Mouse (Mus musculus) kidney, postnatal 10 days (tissue): ENCODE measurements around the gene Fam187b.

ENCODE experiments used
- DNase-seq: peaks from one replicate; pipeline ENCODE4 v3.0.0; 2021; ENCODE audit warnings: mixed read lengths

The Fam187b gene

DNA sequence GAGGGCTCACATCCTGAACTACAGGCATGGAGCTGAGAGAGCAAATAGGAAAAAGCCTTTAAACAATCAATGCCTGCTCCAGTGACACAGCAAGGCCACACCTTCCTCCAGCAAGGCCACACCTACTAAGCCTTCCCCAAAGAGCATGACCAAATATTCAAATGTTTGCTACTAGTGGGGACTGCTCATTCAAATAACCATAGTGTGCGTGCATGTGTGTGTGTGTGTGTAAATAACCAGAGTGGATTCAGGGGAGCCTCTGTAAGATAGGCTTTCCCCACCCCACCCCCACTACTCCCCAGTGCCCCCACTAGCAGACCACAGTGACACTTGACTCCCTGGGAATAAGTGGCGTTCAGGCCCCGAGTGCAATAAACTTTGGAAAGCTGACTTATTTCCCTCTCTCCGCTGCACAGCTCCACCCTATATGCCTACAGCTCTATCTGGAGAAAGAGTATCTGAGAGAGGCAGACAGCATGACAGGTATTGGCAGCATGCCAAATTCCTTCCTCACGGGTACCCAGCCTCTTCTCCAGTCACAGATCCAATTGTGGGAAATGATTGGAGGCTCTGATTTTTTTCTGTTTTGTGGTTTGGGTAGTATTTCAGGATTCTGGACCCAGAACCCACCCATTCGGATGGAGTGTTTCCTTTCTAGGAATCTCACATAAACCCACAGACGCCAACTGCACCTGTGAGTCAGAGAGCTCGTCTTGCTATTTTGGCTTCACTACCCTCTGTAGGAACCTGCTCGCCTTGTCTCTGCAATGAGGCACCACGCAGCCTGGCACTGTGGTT is 43.7 kb downstream of the Fam187b start:
- peak; percentile 66 for DNase-seq

DNA sequence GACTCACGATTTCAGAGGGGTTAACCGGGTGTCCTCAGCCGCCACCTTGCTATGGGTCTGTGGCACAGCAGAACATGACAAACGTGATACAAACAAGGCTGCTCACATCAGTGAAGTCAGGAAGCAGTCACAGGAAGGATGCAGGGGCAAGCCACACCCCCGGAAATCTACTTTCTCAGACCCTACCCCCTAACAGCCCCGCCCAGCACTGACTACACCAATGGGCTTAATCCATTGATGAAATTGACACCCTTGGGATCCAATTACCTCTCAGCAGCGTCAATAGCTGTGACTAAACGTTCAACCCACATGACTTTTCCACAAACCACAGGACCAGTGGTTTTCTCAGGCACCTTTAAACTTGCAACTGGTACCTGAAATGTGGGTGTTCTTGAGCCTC is 55.0 kb downstream of the Fam187b start:
- DNase-seq: no peak

DNA sequence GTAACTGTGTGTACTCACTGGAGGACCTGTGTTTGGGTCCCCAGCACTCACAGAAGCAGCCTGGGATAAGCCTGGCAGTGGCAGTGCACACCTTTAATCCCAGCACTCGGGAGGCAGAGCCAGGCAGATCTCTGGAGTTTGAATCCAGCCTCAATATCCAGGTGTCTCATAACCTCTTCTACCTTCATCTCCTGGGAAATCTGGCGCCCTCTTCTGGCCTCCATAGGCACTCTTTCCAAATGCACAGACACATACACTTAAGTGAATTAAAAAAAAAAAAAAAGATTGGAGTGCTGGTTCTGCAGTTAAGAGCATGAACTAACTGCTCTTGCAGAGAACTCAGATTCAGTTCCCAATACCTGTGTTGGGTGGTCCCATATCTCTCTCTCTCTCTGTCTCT is 57.1 kb downstream of the Fam187b start:
- no peak for DNase-seq

DNA sequence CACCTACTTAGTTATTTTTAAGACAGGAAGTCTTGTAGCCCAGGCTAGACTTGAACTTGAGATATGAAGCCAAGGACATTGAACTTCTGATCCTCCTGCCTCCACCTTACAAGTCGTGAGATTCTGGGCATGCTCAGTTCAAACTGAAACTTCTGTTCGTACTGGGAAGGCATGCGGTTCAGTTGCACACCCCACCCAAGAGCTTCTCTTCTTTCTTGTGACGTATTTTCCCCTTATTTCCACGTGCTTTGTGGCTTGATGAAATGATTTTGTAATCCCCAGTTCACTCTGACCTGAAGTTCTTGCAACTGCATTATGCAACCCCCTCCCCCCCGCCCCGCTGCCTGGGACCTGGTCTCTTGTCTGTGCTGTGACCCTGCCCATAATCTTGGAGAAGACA is 58.1 kb downstream of the Fam187b start:
- no peak for DNase-seq

DNA sequence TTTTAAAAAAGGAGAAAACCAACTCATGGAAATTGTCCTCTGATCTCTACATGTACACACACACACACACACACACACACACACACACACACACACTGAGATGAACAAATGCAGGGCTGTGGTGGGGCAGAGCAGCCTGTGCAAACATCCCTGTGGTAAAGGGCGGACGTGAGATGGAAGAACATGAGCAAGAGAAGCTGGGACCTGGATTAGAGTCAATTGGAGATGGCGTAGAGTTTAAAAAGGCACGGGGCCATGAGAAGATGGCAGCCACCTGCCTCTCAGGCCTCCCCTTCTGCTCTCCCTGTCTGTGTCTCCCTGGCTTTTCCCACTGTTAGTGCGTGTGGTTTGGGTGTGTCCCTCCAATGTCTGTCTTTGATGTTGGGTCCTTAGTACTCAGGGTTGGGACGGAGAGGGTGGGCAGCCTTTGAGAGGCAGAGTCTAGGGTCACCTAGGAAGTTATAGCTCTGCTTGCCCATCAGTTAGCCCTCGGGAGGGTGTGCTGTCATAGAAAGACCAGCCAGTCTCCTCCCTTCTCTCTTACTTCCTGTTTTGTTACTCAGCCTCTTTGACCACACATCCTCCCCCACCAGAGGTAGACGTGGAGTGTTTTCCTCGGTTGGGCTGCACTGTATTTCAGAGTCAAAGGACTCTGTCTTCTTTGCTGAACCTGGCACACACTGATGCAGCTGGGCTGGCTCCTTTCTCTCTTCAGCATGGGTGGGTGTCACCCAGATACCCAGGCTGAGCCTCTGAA is 60.0 kb downstream of the Fam187b start:
- DNase-seq: no peak

DNA sequence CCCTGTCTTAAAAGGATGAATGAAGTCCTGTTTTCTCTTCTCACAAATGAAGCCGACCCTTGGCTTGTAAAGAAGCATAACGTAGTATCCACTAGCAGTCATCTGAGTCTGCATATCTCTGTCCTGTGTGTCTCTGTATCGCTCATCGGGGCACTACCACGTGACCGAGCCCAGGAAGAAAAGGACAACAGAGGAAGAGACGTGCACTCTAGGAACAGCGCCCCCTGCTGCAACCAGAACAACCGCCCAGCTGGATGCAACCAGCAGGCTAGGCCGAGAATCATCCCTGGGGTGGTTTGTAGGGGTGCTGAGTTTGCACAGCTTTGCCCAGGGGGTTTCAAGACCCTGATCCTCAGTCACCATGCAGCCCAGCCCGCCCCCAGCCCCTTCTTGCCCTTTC is 61.2 kb downstream of the Fam187b start:
- no peak for DNase-seq

DNA sequence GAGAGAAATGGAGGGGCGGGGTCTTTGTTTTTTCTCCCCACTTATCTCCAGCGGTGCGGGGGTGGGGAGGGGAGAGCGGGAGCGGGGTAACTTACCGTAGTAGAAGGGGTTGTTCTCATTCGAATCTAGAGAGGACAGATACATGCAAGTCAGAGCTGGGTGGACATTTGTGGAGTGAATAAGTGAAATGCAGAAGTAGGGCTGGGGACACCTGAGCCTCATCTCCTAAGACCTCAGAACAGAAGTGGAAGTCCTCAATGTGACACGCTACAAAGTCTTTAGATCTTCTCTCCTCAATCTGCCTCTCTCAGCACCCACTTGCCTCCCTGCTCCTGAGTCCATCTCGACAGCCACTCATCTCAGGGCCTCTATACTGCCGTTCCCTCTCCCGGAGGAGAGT is 61.7 kb downstream of the Fam187b start:
- DNase-seq: no peak

DNA sequence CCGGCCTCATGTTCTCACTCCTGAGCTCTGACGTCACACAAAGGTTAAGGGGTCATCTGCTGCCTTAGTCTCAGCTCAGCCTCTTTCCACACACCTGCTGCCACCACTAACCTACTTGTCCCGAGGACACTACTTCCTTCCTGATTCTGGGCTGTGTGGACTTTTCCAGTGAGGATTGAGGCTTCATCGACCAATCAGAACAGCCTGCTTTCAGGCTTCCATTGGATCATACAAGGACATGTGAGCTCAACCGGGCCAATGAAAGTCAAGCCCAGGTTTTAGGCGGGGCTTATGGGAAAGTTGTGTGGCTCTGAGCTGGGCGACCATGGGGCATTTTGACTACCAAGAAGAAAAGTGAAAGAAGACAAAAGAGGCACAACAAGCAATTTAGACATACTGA is 63.3 kb downstream of the Fam187b start:
- DNase-seq: no peak

DNA sequence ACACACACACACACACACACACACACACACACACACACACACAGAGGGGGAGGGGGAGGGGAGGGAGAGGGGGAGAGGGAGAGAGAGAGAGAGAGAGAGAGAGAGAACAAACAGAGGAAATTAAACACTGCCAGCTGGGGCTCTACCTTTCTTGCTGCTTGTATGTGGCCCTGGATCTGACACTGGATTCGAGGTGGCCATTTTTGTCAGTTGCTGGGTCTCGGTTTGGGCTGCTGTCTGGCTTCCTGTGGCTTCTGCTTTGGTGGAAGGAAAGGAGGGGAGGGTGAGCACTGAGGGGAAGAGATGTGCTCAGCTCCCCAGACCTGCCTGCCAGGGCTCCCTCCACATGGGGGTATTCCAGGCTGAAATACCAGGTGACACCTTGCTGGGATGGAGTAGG is 64.1 kb downstream of the Fam187b start:
- no peak for DNase-seq

DNA sequence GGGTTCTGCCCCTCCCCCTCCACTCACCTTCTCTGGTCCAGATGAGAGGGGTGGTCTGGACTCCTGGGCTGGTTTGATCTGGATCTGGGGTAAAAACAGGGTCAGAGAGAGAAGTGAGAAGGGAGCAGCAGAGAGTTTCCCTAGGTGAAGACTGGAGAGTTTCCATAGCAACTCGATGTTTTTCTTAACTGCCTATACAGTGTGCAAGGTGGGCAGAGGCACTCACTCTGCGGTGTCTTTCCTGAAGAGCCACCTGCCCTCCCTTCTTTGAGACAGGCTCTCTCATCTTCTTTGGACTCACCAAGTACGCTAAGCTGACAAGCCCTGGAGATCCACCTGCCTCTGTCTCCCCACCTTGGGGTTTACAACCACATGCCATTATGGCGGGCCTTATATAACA is 65.4 kb downstream of the Fam187b start:
- DNase-seq: no peak
